Mouse (Mus musculus) urinary bladder, adult 2 months (tissue): ENCODE measurements around the gene Rab6b. TPM values are rescaled to one million over a fixed set of nuclear protein-coding genes. Genes with fewer than 3 reads are reported as not detected.

Experiments used
- DNase-seq: peaks from one replicate; pipeline ENCODE4 v3.0.0; 2022; ENCODE audit warnings: low spot score
- polyA plus RNA-seq: library from polyadenylated mRNA; depleted of rRNA; stranded (reverse); fragments of >200 nt; gene quantifications from 2 replicates; pipeline ENCODE4 v1.2.3, GENCODE M21; 2012

The Rab6b gene
- polyA plus RNA-seq, 1 experiment, result 4.4 TPM

DNA sequence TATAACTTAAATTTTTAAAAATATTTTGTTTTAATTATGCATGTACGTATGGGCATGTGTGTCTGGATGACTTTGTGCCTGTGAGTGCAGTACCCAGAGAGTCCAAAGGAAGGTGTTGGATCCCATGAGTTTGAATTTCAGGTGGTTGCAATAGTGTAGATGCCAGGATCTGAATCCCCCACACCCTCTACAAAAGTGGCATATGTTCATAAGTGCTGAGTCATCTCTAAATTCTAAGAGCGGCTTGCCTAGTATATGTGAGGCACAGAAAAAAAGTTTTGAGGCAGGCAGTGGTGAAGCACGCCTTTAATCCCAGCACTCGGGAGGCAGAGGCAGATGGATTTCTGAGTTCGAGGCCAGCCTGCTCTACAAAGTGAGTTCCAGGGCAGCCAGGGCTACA lies 94.2 kb downstream of the Rab6b start:
- DNase-seq, result no peak

DNA sequence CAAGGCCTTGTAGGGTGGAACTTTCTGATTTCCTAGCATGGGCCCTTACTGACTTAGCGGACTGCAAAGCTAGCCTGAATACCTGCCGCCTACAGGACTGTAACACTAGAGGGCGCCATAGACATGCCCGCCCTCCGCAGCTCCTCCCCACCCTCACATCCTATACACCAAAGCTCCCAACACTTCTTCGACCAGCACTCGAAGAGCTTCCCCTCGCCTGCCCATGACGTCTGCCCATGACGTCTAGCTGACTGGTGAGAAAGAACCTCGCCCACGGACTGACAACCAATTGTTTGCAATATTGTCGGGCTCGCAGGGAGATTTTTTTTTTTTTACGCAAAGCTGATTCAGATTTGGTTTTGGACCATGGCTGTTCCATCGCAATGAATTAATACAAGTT lies 96.3 kb downstream of the Rab6b start:
- DNase-seq, result no peak

DNA sequence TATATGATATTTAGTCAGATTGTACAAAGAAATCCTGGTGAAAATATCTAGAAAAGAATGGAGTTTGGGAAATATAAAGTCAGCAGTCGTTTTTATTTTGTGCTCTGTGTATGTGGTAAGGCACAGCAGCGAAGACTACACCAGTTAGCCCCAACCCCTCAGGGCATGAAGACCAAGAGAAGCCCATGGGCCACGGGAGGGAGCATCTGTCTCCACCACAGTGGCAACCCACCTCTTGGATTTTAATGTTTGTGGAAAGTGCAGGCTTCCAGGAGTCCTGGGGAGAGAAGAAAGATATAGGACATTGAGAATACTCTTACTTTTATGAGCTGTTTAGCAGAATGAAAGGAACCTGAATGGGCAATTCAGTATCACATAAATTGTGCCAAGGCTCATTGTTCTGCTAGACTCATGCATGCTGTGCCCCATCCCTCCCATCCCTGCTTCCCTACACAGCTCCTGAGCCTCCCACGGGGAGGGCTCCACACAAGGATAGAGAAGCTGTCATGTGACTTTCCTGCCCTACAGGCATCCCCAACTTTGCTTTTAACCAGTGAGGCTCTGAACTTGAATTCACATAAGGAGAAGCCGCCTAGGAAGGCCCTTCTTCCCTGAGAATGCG lies 97.3 kb downstream of the Rab6b start:
- DNase-seq, result no peak

DNA sequence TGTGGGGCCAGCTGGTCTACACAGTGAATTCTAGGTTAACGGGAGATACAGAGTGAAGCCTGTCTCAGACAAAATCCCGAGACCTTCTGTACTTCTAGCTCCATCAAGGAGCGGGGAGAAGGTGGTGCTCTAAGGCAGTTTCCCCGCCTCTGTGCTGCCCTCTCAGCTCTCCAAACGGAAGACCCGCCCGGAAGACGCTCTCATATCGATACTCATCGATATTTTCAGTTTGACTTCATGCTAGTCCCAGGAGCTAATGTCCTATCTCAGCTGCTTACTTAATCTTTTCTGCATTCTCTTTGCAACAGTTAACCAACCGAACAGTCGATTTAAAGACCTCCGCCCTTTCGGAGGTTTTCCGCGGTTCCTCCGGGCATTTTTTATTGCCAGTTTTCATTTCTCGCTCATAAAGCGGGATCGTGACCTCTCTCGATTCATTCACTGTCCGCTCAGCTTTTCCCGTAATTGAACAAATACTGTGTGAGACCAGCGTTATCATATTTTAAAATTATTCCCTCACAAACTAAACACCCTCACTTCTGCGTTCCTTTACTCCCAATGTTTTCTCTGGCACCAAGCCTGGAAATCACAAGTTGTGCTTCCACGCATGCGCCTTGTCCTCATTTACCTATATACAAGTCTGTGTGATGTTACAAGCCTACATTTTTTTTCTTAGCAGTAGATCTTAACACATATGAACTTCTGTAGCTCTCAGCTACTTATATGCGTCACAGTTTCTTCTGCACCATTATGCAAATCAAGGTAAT lies 101.2 kb downstream of the Rab6b start:
- DNase-seq, result no peak

DNA sequence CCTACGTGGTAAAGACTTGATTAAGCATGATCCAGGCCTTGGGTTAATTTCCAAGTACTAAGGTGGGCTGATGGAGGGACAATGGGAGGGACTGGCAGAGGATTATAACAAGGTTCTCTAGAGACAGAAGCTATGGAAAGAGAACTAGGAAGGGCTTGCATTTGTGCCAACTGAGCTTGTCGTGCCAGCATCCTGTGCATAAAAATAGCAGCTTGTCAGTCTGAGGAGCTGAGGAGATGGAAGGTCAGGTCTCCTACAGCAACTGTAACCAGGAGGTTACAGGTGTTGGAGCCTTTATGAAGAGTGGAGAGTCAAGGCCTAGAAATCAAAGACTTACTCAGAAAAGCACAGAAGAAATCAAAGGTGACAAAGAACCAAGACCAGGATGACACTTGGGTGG lies 102.0 kb downstream of the Rab6b start:
- DNase-seq, result no peak

DNA sequence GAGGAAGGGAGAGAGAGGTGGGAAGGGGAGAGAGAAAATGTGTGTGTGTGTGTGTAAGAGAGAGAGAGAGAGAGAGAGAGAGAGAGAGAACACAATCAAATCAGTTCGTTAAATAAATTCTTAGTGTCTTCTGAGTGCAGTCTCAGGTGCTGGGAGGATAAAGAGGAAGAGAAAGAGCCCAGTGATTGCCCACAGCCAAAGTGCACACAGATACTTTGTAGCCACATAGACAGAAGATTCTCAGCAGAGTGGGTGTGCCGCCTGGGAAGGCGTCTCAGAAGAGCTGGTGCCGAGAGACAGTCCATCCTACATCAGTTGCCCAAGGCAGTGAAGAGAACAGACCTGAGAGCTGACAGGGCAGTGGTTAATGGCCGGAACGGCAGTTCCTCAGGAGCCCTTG lies 102.7 kb downstream of the Rab6b start:
- DNase-seq, result no peak

DNA sequence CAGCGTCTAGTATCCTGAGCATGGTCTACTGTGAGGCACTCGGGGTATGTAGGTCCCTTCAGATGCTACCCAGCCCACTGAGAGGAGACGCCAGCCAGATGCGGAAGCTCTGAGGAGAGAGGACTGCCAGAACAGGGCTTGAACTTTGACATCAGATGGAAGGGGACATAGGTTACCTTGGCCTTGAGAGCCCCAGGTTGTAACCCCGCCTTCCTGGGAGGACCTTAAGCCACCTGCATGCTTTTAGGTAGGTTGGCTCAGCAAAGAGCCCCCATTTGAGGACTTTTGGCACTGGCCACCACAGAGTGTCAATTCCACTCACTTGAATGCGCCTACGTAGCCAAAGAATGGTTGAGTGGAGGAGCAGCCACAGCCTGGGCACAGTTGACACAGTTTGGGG lies 113.1 kb downstream of the Rab6b start:
- no peak for DNase-seq

DNA sequence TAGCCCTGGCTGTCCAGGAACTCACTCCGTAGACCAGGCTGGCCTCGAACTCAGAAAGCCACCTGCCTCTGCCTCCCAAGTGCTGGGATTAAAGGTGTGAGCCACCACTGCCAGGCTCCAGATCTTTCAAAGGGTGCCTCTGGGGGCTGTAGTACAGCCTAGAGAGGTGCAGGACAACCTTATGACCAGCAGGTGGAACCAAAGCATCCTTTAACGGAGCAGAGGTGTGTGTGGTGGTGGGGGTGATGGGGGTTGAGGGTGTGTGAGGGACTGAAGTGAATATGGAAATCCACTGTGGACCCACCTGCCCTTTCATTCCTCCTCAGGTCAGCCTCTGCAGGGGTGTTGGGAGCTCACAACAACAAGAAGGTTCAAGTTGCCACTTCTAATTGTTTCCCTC lies 113.9 kb downstream of the Rab6b start:
- no peak for DNase-seq

DNA sequence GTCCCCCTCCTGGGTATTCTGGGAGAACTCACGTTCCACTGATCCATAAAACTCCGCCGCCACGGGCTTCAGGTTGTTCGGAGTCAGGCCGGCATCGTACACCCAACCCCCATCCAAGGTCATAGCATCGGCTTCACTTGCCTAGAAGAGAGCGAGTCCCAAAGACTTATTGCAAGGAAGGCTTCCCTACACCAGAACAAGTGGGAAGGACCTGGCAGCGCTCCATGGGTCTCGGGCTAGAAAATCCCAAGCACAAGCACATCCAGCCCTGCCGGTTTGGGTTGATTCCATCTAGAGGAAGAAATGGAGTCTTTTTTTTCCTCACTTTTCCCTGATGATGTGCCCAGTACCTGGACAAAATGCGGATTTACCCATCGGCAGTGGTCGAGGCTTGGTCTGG lies 115.2 kb downstream of the Rab6b start:
- no peak for DNase-seq

DNA sequence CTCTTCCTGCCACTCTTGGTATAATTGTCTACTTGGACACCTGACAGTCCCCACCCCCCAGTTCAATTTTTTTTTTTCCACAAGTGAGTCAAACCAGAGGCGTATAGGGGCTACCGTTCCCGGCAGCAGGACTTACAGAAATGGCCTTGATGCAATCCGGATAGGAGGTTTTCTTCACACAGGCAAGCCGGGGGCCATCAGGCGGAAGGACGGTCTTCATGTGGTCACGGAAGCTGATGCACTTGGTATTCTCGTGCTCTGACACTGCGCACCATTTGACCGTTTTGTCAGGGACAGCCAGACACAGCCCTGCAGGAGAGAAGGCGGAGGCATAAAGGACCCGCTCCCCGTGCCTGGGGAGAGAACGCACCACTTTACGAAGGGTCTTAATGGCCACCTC lies 116.2 kb downstream of the Rab6b start:
- DNase-seq, result no peak

DNA sequence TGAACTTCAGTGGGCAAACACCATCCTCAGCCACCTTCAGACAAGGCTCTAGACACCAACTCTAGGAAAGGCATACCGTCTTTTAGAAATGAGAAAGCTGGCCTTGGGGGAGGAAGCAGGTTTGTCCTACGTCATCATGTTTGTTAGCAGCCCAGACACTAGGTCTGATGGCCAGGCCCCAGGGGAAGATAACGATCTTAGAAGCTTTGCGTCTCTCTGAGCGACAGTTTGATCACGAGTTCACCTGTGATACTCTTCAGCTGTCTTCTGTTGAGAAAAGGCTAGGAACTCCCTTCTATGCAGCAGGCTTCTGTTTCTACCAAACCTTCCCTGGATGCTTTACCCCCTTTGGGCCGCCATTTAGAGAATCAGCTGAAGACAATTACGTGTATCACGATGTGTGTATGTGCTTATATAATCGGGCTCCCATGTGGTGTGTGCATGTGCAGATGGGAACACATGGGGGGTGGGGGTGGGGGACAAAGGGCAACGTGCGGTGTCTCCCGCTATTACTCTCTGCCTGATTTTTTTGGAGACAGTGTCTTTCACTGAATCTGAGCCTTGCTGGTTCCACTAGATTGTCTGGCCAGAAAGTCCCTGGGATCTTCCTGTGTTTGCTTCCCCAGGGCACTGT lies 116.9 kb downstream of the Rab6b start:
- DNase-seq, result no peak

DNA sequence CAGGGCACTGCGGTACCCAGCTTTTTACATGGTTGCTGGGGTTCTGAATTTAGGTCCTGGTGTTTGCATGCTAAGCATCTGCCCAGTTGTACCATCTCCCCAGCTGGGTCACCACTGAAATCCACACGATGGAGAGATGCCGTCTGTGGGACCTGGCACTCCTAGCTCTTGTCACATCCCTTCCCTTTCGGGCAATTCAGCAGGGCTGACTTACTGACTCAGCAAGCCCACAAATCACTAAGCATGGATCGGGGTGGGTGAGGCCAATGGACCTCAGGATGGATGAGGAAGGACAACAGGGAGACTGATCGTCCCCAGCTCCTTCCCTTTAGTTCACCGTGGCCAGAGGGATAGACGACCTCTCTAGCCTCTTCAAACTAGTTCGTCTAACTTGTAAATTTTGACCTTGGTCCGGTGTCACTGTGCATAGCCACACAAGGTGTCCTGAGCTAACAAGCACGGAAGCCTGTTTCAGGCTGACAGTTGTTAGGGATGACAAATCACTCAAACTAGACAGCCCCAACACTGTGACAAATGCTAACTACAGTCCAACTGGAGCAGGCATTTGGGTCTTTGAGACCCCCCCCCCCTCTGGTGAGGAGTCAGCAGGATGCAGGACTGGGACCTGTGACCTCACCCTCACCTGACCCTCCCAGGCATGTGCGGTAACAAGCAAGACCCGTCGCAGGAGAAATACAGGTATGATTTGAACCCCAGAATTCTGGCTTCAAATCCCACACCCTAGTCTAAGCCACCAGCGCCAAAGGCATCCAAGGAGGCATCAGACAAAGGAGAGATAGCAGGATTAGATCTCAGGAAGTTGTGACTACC lies 117.7 kb downstream of the Rab6b start:
- DNase-seq, result no peak

DNA sequence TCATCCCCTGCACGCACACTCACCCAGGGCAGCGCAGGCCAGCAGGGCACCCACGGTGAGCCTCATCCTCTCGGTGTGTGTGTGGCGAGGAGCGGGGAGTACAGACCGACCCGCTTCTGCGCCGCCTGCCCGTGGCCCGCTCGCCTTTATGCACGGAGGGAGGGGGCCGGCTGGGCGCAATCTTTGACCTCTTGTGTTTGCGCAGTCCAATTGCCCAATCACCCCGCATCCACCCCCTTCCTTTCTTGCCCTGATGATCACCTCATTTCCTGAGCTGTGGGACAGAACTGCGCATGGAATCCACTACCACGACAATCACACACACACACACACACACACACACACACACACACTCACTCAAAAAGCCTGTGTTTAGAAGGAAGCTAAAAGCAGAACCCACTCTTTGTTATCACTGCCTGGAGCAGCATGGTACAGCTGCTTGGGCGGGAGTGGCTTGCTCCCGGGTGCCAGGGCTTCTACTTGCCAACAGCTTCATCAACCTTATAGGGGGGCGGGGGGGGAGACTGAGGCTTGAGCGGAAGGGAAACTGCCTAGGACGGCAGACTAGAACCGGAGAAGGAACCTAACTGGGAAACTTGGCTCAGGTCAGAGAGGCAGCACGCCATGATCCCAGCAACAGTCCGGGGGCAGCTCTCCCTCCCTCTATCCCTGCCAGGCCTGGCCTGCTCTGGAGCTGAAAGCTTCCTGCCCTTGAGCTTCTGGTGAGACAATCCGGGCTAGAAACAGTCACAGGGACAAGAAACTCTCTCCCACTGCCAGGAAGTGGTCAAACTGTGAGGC lies 118.8 kb downstream of the Rab6b start, which contains the start of the genes Gm20425 and Trf:
TSS of gene Gm20425 (minus strand) at position 157 of the 801 bp plus-strand sequence.
TSS of gene Trf (minus strand) at position 294 of the 801 bp plus-strand sequence.
- peak; percentile 67 for DNase-seq

DNA sequence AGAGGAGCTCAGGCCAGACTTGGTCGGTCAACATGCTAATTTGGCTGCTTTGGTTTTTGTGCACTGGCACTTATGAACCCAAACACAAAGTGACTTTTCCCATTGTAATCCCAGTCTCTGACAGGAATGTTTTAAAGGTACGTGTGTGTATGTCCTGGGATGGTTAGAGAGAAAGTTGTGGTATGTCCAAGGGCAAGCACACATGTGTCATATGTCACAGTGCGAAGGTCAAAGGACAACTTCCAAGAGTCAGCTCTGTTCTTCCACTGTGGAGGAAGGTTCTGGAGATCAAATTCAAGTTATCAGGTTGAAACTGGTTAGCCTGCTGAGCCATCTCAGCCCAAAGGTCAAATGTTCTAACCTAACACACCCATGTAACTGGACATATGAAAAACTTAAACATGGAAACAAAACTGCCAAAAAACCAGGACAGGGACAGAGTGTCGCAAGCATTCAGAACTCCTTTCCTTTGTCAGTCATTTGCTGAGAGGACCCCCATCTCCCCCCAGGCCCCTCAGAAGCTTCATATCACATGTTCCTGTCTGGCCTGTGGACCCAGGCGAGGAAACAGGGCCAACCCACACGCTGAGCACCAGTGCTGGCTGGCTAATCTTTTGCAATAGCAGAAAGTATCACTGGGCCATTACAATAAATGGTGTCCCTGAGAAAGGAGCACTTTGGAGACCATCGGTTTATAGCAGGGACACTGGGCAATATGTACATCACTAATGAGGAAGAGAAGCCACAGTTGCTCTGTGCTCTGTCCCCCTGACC lies 120.8 kb downstream of the Rab6b start:
- DNase-seq, result no peak

DNA sequence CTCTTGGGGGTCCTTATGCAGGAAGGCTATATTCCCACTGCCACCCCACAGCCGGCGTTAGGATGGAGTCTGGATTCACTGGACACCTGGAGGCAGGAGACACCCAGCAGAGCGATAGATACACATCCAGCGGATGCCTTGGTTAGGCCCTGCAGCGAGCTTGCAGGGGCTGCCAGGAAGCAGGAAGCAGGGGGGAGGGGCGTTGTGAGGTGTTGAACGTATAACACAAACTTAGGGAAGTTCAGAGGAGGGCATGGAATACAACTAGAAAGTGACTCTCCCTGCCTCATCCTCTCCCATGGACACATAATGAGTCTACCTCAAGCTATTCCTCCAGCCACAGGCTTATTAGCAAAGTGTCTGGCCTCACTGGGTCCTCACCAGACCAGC lies 121.4 kb downstream of the Rab6b start:
- no peak for DNase-seq

DNA sequence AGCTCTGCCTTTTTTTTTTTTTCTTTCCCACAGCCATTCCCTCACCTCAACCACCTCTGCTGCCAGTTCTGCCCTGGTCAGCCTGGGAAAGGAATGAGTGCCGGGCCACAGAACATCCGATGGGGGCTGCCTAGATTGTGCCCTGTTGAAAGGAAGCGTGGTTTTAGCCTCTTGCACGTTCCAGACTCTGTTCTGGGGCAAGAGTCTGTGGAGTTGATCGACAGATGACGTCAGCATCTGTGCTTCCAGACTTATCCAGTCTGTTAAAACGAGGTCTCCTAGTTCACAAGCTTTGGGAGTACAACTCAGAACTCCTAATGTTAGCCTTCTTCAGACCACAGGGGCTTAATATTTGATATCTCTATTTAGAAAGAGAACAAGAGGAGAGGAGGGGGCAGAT lies 122.5 kb downstream of the Rab6b start:
- DNase-seq, result no peak

DNA sequence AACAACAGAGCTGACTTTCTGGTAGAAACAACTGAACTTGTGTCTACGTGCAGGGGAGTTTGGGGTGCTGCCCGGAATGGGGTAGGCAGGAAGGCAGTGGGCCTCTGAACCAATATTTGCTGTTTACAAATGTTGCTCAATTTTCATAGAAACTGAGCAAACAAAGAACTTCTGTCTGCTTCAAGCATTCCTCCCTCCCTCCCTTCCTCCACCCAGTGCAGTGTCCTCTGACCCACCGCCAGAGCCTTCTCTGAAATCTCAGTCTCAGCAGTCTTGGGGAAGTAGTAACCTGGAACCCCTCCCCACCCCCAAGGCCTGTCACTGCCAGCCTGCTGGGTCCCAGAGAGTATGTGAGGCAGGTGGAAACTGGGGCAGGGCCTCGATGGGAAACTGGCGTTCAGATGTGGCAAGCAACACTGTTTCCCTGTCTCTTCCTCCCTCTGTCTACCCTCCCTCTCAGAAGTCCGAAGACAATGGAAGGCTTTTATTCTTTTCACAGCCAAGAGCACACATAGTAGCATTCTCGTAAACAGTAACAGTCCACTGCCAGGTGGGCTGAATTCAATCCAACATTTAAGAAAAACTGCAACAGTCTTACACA lies 123.1 kb downstream of the Rab6b start:
- DNase-seq, result no peak
